Mouse (Mus musculus) large intestine, adult 2 months (tissue): ENCODE data around the gene Usp32. TPM values are rescaled to one million over a fixed set of nuclear protein-coding genes. Genes with fewer than 3 reads are reported as not detected.

Experiments
- DNase-seq: peaks from one replicate; pipeline ENCODE4 v3.0.0-alpha.2; 2012; ENCODE audit warnings: low read depth, low spot score
- WGBS: fragments of 180-500 bp; shearing (Covaris S2); methylation state at CpG from one replicate; pipeline ENCODE4 v1.1.7; 2018; 5-methylcytosine and 5-hydroxymethylcytosine counted together
- polyA plus RNA-seq: library from polyadenylated mRNA; depleted of rRNA; stranded (reverse); fragments of >200 nt; gene quantifications from 2 replicates; pipeline ENCODE4 v1.2.3, GENCODE M21; 2012

The Usp32 gene
- polyA plus RNA-seq, 1 experiment = 3.4 TPM

DNA sequence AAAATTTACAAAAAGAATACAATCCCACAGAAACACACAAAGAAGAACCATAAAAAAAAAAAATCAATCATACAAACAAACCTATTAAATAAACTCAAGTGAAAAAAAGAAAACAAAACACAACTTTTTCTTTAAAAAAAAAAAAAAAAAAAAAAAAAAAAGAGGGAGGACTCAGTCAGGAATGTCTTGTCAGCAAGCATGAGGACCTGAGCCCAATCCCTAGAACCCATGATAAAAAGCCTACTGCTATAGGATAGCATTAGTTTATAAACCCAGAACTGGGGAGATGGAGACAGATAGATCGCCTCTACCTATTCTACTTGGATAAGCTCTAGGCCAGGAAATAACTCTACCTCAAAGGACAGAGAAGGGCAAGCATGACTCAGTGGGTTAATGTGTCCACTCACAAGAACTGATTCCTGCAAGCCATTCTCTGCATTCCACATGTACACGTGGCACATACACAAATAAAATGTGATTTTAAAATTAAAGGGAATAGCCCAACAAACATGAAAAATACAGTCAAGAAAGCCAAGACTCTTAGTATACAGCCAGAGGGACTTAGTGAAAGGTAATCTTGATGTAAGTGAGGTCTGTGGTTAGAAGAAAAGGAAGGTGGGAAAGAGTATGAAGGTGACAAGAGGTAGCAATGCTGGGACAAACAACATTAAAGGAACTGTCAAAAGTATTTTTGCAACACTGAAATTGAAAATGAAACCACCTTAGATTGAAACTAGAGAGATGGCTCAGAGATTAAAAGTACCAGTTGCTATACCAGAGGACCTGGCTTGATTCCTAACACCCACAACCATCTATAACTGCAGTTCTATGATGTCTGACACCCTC, 13.5 kb downstream of the Usp32 start:
- 67% methylated on average over 2 of the region's 2 CpGs for WGBS
- no peak for DNase-seq

GRCm38 (mm10) chr11:85123267-85123992, 16.5 kb downstream of the Usp32 start:
- 83% methylated on average over 3 of the region's 3 CpGs for WGBS
- no peak for DNase-seq

GRCm38 (mm10) chr11:85122073-85122472, 17.9 kb downstream of the Usp32 start:
- DNase-seq = no peak
- WGBS = 97% methylated on average over 1 of the region's 1 CpGs

DNA sequence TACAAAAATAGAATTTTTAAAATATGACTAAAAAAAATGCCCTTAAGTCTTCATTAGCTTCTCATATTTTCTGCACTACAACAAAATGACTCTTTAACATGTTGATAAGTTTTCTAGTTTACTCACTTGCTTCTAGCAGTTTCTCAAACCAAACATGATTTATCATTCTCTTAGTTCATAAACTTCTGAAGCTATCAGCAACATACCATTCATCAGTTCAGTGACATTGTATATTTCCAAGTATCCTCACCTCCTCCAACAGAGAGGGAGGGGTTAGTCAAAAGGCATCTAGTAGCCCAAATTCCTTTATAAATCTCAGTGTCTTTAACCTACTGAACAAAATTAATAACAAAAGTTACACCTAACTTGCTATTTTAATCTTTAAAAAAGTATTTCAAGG, 22.8 kb downstream of the Usp32 start:
- no peak for DNase-seq

GRCm38 (mm10) chr11:85116084-85116844, 23.7 kb downstream of the Usp32 start:
- 91% methylated on average over 3 of the region's 3 CpGs for WGBS
- DNase-seq = no peak

GRCm38 (mm10) chr11:85109957-85110356, 30.0 kb downstream of the Usp32 start:
- no peak for DNase-seq

GRCm38 (mm10) chr11:85107217-85107616, 32.7 kb downstream of the Usp32 start:
- no peak for DNase-seq
- WGBS = 93% methylated on average over 3 of the region's 3 CpGs

DNA sequence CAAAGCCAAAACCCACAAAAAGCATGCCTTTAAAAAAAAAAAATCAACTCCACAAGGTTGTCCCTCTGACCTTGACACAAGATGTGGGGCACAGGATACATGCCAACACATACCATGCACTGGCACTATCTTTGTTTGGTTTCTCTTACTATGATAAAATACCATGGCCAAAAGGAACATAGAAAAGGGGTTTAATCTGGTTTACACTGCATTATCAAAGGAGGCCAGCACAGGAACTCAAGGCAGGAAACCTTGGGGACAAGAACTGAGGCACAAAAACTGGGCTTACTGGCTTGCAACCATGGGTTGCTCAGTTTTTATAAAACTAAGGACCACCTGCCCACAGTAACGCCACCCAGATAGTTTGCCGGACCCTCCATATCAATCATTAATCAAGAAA, 34.1 kb downstream of the Usp32 start:
- no peak for DNase-seq
- WGBS = 99% methylated on average over 2 of the region's 2 CpGs

GRCm38 (mm10) chr11:85103763-85104162, 36.2 kb downstream of the Usp32 start:
- no peak for DNase-seq
- WGBS = 57% methylated on average over 2 of the region's 2 CpGs

- 74% methylated on average over 5 of the region's 5 CpGs for WGBS
- DNase-seq = no peak
Measured at GRCm38 (mm10) chr11:85095116-85095515, 44.8 kb downstream of the Usp32 start.

DNA sequence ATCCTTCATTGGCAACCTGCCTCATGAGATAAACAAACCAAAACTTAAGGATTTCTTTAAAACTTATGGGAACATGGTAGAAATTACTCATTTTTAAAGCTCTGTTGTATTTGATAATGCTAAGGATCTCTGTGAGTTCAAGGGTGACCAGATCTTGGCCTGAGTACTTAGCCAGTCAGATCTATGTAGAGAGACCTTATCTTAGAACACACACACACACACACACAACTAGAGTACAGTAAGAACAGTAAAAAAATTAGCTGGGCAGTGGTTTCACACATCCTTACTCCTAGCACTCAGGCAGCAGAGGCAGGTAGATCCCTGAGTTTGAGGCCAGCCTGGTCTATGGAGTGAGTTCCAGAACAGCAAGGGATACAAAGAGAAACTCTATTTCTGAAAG, 53.7 kb downstream of the Usp32 start:
- no peak for DNase-seq

DNA sequence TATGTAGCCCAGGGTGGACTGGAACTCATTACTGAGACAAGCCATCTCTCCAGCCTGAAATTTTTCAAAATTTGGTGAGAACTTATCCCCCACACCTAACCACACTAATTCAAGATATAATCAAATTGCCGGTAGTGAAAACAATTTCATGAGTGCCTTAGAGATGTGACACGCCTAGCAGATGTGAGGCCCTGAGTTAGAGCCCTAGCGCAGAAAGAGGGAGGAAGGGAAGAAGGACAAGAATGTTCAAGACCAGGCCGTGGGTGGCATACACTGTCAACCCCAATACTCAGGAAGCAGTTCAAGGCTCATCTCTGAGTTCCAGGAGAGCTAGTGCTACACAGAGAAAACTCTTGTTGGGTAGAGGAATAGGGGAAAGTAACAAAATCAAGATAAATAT, 72.1 kb downstream of the Usp32 start:
- 95% methylated on average over 4 of the region's 4 CpGs for WGBS
- DNase-seq = no peak

DNA sequence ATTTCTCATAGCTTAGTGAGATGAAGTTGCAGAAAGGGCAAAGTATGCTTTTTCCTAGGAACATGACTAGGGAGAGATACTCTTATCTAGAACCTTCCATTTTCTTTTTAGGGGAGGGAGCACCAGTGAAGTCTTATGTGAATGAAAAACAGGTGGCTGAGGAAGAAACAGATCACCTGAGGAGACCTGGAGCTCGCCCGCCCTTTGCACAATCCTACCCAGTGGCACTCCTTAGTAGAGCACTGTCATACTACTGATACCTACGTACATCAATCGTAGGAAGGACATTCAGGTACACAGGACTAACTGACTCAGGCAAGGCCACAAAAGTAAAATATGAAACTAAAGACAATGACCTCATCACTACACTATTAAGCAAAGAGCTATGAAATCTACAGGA, 81.4 kb downstream of the Usp32 start:
- WGBS = 93% methylated on average over 4 of the region's 4 CpGs
- DNase-seq = no peak

DNA sequence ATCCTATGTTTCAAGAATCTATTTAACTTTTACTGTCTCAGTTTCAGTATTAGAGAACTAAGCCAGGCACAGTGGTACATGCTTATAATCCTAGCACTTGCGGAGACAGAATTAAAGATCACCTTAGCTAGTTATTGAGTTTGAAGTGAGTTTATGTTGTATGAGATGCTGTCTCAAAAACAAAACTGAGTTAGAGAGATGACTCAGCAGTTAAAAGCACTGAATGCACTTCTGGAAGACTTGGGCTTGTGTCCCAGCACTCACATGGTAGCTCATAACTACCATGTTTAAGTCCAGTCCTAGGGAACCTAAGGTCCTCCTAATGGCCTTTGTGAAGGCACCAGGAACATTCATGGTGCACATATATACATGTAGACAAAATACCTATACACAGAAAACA, 82.4 kb downstream of the Usp32 start:
- DNase-seq = no peak
- WGBS = 98% methylated on average over 1 of the region's 1 CpGs

GRCm38 (mm10) chr11:85056901-85057300, 83.1 kb downstream of the Usp32 start:
- 86% methylated on average over 5 of the region's 5 CpGs for WGBS
- no peak for DNase-seq

DNA sequence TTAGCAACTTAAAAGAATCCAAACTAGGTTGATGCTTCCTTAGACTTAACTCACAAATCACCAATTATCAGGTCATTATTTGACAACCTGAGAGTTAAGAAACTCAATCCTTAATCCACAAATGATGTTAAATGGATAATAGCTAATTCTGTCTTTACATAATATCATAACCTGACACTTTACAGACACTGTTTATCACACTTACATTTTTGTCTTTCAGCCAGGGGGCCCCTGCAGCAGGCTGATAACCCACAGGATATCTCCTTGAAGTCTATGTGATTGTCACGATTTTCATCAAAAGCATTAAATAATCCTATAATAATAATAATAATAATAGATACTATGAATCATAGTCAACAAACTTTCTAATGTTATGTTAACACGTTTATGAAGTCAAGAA, 84.4 kb downstream of the Usp32 start:
- 88% methylated on average over 2 of the region's 2 CpGs for WGBS
- no peak for DNase-seq

DNA sequence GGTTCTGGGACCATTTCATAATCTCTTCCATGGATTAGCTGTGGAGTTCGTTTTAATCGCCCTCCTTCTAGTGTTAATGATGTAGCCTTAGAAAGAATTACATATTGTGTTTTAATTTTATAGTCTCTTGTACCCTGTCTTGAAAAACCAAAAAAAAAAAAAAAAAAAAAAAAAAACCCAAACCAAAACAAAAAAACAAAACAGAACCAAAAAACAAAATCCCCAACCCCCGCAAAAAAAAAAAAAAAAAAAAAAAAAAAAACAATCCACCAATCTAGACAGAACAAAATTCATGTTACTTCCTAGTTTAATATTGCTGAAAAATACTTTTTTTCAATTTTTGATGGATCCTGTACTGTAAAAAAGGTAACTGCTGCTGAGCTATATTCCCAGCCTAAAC, 100.7 kb downstream of the Usp32 start:
- no peak for DNase-seq
- WGBS = 85% methylated on average over 3 of the region's 3 CpGs

DNA sequence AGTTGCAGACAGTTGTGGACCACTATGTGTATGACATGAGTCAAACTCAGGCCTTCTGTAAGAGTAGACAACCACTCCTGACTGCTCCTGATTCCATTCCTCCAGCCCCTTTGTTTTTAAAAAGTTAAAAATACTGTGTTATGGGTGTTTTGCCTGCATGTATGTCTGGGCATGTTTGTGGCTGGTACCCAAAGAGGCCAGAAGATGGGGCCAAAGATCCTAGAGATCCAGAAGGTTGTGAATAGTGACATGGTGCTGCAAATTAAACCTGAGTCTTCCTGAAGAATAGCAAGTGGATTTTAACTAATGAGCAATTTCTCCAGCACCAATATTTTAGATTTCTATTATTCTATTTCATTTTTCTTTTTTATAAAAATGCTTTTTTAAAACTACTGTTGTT, 126.8 kb downstream of the Usp32 start:
- no peak for DNase-seq

- 88% methylated on average over 3 of the region's 3 CpGs for WGBS
- no peak for DNase-seq
Measured at GRCm38 (mm10) chr11:85003566-85003965, 136.4 kb downstream of the Usp32 start.

- WGBS = 84% methylated on average over 1 of the region's 1 CpGs
- no peak for DNase-seq
Measured at GRCm38 (mm10) chr11:84995241-84995640, 144.7 kb downstream of the Usp32 start.

DNA sequence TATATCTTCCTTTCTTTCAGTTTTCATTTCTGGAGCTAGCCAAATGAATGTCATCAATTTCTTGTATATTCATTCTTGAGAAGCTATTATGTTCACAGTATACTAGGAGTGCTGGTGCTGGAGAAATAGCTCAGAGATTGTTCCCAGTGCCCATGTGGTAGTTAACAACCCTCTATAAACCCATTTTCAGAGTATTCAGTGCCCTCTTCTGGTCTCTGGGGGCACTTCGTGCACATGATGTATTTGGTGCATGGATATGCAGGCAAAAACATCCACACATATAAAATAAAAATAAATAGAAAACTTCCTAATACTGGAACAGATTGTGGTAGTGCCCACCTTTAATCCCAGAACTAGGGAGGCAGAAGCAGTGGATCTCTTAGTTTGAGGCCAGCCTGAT, 147.0 kb downstream of the Usp32 start:
- DNase-seq = no peak

More for the DNA sequence above, 147.0 kb downstream of the Usp32 start:
- WGBS = 86% methylated on average over 1 of the region's 1 CpGs
